Mouse (Mus musculus): ENCODE measurements around the gene Apbb2. TPM values are rescaled to one million over a fixed set of nuclear protein-coding genes. Genes with fewer than 3 reads are reported as not detected.

The Apbb2 gene
- polyA plus RNA-seq (2012; ENCODE audit: low replicate concordance), result 0.11 and 0.22 TPM in 2 replicates

DNA sequence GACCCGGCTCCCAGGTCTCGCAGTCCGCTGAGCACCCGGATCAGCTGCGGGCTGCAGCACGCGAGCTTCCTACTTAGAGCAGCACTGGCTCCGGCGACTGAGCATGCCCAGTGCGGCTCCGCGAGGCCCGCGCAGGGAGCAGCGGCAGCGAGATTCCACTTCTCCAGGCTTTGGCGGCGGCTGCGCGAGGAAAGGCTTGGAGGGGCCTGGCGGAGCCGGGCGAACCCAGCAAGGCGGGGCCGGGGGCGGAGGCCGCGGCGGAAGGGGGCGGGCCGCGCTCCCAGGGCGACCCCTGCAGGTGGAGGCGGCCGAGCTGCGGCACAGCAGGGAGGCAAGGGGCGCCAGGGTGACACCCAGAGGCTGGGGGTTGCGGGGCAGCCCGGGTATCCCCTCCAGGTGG is at the start of gene Apbb2:
Gene Apbb2 (minus strand): TSS at position 188 of the 400 bp plus-strand sequence.

GRCm38 (mm10) chr5:66259756-66260448 is 358.7 kb downstream of the Apbb2 start, which contains the start of gene Nsun7:
Gene Nsun7, plus strand, starts transcription at chr5:66259897.

Other genes starting within 250 kb of the Apbb2 start
- 0.37 TPM in 1 of 2 replicates, not detected in the other for gene Uchl1, start 57.3 kb upstream of the Apbb2 start, polyA plus RNA-seq (2012; ENCODE audit: low replicate concordance)
- 0.37 and 0.73 TPM in 2 replicates for gene Limch1, start 127.0 kb upstream of the Apbb2 start, polyA plus RNA-seq (2012; ENCODE audit: low replicate concordance)

Measured in leukemia stem cell, adult 10-12 weeks (primary cell).